Mouse (Mus musculus) lung, postnatal 14 days (tissue): Measurements from ENCODE around the gene Adcy7.
A peak's percentile ranks its signal among the peaks of the same experiment; 100 is the strongest.

Source experiments
- DNase-seq: peaks from one replicate; pipeline ENCODE4 v3.0.0; 2021

Gene Adcy7

GRCm38 (mm10) chr8:88274090-88274489, 1.9 kb downstream of the Adcy7 start:
- no peak for DNase-seq

GRCm38 (mm10) chr8:88279220-88279619, 7.0 kb downstream of the Adcy7 start:
- no peak for DNase-seq

GRCm38 (mm10) chr8:88279670-88280069, 7.5 kb downstream of the Adcy7 start:
- no peak for DNase-seq

DNA sequence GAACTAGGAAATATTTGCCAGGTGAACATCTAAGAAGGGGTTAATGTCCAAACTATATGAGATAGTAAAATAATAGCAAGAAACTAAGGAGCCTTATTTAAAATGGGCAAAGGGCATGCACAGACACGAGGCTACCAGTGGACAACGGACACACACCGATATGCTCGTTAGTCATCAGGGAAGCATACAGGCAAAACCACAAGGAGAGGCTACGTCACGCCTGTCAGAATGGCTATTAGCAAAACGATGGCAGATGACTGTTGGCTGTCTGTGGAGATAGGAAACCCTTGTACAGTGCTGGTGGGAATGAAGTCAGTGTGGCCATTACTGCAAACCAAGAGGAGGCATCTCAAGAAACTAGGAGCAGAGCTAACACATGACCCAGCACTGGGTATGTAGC, 8.7 kb downstream of the Adcy7 start:
- DNase-seq, result no peak

DNA sequence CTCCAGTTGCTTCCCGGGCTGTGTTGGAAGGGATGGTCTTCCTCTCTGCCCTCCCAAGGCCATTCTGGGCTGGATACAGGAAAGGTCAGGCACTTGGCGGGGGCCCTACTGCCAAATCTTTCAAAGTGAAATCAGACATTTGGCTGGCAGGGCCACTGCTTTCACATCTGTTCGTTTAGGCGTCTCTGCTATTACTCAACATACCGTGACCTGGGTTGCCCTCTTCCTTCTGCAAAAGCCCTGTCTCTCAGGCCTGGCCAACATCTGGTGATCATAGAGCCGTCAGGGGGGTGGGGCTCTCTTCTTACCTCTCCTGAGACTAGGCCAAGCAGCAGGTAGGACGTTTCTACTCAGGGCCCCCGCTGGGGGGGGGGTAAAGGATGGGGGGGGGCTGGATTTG, 10.5 kb downstream of the Adcy7 start:
- peak; percentile 80 for DNase-seq

GRCm38 (mm10) chr8:88283243-88284115, 11.3 kb downstream of the Adcy7 start:
- DNase-seq, result no peak

DNA sequence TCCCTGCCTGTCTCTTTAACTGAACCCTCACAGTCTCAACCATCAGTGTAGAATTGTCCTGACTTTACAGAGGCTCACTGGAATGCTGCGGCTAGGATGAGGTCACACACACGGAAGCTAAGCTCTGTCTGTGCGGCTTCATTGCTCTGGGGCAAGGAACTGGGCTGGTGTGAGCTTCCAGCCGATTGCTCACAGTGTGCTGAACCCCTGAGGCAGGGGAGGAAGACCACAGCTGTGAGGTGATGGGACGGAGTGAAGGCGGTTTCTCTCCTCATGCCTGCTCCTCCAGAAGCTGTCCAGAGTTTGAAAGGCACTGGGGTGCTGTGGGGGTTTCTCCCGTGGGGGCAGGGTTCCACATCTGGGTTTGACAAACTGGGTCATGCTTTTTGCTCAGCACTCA, 12.5 kb downstream of the Adcy7 start:
- no peak for DNase-seq

DNA sequence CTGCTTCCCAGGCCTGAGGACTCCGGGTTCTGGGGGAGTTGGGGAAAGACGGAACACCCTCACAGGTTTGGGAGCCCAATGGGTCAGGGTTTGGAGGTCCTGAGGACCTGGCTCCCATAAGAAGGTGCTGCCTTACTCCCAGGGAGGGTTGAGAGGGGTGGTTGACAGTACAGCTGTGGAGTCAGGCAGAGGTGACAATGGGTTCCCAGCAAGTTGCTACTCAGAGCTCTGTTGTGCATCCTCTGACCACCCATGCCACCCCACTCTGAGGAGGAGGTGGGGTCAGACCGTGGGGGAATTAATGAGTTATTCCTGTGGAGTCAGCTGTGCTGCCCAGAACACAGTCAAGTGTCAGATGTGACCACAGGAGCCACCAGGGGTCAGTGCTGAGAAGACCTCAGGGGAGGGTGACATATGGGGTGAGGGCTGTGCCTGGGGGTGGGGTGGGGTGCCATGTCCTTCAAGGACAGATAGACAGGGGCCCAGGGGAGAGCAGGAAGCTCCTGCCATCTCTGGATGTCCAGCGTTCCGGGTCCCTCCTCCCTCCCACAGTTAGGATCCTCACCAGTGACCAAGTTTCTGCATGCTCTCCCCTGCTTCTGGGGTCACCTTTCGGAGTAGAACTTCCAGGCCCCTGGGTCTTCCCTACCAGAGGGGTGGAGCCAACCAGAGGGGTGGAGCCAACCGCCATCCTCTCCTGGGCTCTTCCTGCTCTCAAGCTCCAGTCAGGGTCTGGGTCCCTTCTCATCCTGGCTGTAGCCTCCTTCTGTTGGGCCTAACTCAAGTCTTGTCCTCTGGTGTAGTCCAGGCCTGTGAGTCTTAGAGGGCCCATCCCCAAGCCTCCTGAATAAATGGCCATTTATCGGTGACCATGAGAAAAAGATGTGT, 13.5 kb downstream of the Adcy7 start:
- no peak for DNase-seq

DNA sequence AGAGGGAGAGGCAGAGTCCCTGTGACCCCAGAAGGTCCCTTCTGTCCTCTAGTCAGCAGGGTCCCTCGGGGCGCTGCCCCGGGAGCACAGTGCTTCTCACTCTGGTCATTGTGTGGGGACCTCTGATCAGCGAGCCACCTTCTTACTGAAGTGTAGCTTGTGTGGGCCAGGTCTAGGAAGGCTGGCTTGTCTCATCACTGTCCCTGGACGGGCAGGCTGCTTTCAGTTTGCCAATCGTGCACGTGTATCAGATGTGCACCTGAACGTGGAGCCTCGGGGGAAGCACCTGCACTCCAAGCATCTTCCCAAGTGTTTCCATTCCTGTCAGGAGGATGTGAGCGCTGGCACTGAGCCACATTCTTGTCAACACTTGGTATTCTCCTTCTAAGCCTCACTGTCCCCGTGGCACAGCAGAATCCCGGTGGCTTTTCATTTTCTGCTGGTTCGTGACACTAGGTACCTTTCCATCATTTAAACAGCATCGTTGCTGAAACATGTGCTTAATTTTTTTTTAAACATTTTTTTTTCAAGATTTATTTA, 14.3 kb downstream of the Adcy7 start:
- no peak for DNase-seq

DNA sequence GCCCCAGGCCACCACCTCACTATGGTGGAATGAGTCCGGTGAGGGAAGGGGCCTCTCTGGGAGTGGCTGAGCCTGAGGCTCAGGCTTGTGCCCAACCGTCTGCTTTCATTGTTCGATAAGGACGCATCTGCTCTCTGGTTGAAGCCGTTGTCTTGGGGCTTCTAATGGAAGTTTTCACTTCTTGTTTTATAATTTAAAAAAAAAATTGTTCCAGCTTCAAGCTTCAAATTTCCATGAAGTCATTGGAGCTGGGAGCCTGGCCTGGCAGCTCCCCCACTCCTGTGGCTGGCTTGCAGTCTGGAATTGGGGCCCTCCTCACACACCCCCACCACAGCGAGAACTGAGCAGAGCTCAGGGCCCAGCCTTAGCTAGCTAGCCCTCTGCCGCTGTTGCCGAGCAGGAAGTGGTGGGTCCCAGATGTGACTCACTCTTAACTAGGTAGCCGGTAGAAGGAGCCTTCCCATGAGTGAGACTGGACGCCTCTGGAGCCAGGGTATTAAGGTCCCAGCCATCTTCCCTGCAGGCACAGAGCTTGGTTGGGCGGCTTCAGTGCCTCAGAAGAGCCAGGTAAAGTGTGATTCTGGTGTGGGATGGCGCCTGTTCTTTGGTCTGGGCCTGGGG, 16.5 kb downstream of the Adcy7 start:
- no peak for DNase-seq

- no peak for DNase-seq
Observed at GRCm38 (mm10) chr8:88289901-88290300, 17.7 kb downstream of the Adcy7 start.

DNA sequence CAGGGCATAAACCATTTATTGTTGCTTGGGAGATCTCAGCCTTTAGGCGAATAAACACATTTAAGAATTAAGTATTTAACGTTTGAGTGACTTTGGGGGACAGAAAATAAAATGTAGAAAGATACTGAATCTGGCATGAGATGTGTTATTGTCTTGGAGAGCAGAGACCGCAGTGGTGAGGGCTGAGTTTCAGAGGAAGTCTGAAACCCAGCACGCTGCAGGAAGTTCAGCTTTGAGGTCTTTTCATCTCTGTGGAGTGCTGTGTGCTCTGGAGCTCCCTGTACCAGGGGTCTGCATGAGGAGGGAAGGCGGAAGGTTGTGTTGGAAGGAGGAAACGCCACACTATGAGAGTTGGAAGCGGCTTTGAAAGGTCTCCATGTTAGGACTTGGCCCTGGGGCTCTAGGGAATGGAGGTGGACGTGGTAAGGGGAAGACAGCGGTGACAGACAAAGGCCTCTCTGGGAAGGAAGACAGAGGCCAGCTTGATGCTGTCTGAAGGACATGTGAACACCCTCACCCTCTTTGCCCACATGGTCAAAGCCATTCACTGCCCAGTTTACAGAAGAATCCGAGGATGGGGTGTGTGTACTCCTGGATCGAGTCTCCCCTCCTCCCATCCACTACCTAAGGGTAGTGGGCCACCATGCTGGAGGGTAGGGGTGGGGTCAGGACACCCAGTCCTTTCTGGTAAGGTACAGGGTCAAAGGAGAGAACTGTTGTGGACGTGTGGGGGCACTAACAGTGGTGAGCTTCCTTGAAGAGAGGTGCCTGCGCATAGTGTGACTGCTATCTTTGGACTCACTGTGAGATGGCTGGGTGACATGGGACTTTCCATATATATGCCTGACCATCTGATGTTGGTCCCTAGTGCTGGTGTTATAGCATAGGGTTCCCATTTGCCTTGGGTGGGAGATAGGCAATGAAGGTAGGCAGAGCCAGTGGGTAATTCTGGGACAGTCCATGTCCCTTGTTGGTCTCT, 18.4 kb downstream of the Adcy7 start:
- DNase-seq, result no peak

DNA sequence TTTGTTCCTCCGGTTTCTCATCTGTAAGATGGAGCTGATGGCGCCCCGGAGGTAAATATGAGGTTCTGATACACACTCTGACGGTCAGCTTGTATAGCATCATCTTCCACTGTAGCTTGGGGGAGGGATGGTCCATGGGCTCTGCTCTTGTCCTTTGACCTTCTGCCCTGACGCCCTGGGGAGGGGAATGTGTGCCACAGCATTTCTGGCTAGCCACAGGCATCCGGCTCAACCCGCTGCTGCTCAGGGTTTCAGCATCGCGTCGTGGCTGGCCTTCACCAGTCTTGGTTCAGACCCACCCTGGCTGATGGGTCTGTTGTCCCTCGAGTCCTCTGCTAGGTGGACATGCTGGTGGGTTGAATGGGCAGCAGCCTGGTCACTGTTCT, 19.1 kb downstream of the Adcy7 start:
- DNase-seq, result no peak

- DNase-seq, result no peak
Observed at GRCm38 (mm10) chr8:88292926-88293325, 20.7 kb downstream of the Adcy7 start.

DNA sequence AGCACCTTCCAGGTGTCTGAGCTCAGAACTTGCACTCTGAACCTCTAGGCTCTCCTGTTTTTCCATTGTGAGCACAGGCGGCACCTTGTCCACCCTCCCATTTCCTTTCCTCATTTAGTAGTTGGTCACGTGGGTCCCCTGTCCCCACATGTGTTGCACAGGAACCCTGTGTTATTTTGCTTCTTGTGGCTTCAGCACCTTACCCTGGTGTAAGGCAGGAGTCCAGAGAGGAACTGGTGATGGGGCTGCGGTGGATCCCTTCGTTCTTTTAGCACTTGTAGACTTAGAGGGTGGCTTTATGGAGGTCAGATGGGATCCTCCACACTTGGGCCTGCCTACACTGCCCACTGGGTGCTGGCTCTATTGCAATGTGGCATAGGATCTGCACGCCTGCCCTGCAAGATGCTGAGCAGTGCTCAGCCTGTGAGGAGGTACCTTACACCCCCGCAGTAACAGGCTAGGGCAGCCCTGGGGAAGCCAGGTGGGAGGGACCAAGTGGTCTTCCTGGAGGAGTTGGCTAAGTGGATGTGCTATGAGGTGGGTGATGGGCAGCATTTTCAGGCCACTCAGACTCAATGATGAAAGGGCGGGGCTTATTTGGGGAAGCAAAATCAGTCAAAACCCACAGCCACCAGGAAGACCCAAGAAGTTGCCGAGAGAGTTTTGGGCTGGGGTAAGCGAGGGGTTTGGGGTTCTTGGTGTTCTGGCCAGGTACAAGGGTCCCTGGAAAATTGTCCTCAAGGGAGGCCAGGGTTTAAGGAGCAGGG, 21.6 kb downstream of the Adcy7 start:
- no peak for DNase-seq

DNA sequence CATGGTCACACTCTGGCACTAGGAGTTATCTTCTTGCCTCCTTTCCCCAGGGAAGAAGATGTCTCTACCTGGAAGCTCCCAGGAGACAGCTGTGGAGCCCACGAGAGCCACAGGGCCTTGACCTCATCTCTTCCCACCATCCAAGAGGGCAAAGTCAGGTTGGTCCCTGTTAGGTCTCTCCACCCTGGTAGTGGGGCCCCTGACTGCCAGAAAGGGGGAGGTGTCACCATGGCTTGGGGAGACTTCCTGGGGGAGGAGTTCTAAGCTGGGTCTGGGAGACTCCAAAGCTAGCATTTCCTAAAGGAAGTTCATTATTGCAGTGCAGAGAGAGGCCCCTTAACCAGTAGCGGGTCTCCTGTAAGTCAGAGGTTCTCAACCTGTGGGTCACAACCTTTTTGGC, 22.8 kb downstream of the Adcy7 start:
- no peak for DNase-seq

DNA sequence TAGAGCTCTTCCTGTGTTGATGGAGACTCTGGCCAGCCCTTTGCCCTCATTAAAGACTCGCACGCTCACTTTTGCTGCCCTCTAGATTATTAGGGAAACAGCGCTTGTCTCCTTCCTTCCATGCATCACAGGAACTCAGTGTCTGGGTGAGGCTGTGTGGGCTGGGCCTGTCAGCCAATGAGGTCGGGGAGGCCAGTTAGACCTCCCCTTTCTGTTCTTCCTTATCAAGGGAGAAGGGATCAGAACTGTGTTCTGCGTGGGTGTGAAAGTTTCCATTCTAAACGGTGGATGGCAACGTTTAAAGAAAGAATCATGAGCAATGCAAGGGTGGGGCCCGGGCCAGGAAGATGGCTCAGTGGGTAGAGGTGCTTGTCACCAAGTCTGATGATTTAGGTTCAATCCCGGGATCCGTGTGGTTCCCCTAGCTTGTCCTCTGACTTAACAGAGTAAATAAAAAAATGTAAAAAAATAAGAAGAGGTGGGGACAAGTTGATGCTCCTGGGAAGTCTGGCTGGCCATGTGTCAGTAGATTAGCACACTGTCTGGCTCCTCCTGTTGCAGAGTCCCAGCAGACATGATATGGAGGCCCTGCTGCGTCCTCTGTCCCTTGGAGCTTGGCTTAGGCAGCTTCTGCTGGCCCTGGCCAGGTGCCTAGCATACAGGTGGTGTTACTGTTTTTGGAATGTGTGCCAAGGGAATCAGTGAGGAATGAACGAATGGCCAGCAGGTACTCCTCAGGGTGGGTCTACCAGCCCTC, 26.0 kb downstream of the Adcy7 start:
- peak; percentile 39 for DNase-seq

GRCm38 (mm10) chr8:88298733-88299103, 26.5 kb downstream of the Adcy7 start:
- DNase-seq, result no peak

DNA sequence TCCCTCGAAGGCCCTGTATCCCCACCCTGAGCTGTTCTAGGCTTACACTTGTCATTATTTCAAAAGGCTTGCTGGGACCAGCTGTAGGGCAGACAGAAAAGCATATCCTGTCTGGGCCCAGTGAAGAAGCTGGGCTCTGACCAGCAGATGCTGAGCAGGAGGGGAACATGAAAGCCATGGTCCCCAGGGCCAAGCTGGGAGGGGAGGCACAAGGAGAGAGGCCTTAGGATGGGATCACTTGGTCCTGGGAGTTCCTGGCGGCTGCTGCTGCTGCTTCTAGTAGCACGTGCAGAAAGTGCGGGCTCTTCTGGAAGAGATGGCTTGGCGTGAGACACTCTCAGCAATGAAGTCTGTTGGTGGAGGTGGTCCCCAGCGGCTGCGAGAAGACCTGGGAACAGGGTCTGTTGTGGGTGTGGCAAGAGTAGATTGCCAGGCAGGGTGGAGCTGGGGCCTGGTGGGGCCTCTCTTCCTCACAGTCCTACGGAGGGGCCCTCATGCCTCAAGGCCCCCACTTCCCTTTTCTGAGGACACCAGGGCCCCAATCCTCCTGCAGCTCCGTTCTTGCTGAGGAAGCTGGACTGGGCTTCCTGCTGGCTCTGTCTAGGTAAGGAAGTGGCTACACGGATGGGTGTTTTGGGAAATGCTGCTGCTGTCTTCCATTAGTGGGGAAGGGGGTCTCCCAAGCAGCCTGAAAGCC, 27.9 kb downstream of the Adcy7 start:
- DNase-seq, result no peak
